Mouse (Mus musculus) kidney, adult 2 months (tissue): ENCODE data around the gene Zfp105. TPM values are rescaled to one million over a fixed set of nuclear protein-coding genes. Genes with fewer than 3 reads are reported as not detected.

Experiments used
- DNase-seq: peaks from one replicate; pipeline ENCODE4 v3.0.0; 2021
- H3K27ac ChIP-seq: fragments of 200-500 bp; 2 replicates; pipeline ENCODE4 v1.5.1; 2012; ENCODE audit warnings: low read depth, low read length, control low read depth, inconsistent platforms; ENCODE audit not compliant: insufficient read depth
- H3K27me3 ChIP-seq: fragments of 200-500 bp; replicated peaks from 2 replicates; pipeline ENCODE4 v1.6.1; 2012; ENCODE audit warnings: mild to moderate bottlenecking, moderate library complexity, low read length, inconsistent platforms; ENCODE audit not compliant: control insufficient read depth, insufficient read depth
- H3K36me3 ChIP-seq: fragments of 200-500 bp; 2 replicates; pipeline ENCODE4 v1.6.1; 2012; ENCODE audit warnings: mild to moderate bottlenecking, moderate library complexity, low read length, inconsistent platforms; ENCODE audit not compliant: control insufficient read depth, insufficient read depth
- H3K4me1 ChIP-seq: fragments of 200-500 bp; 2 replicates; pipeline ENCODE4 v1.6.1; 2011; ENCODE audit warnings: low read length; ENCODE audit not compliant: control insufficient read depth, insufficient read depth
- H3K4me3 ChIP-seq: fragments of 200-500 bp; 2 replicates; pipeline ENCODE4 v1.5.1; 2011; ENCODE audit warnings: mild to moderate bottlenecking, low read depth, low read length, control low read depth; ENCODE audit not compliant: insufficient read depth
- CTCF ChIP-seq: fragments of 200-500 bp; conservative IDR thresholded peaks from 2 replicates; pipeline ENCODE4 v1.5.1; 2011; ENCODE audit warnings: low read depth, mild to moderate bottlenecking, control low read depth, low read length, moderate library complexity, mixed read lengths; ENCODE audit not compliant: insufficient read depth, insufficient read length
- POLR2A ChIP-seq: fragments of 200-500 bp; IDR thresholded peaks from one replicate; pipeline ENCODE4 v1.6.1; 2011; ENCODE audit warnings: low read depth, low read length, control low read depth
- WGBS: fragments of 180-500 bp; shearing (Covaris S2); methylation state at CpG from one replicate; pipeline ENCODE4 v1.1.7; 2018; 5-methylcytosine and 5-hydroxymethylcytosine counted together
- polyA plus RNA-seq: library from polyadenylated mRNA; depleted of rRNA; stranded (reverse); fragments of >200 nt; gene quantifications from 2 replicates; pipeline ENCODE4 v1.2.3, GENCODE M21; 2012; rRNA removed

Gene Zfp105
- 0.67 and 0.91 TPM in 2 replicates for polyA plus RNA-seq

GRCm38 (mm10) chr9:122922936-122923381 is at the start of gene Zfp105:
Zfp105 (plus strand) TSS chr9:122923072.
- Histone ChIP-seq H3K36me3 (peaks cover 5% of the 10 kb centered on the region), H3K27me3 (no peaks in the 10 kb centered on the region; the same call in 1 of the 2 replicates), H3K27ac (no peak within 1 kb of the TSS), H3K4me1 (no peaks in the 10 kb centered on the region), H3K4me3 (peak within 1 kb of the TSS; percentile 60)
- no peak for TF ChIP-seq CTCF
- peak; percentile 70 for DNase-seq
- WGBS, result 1% methylated on average over 43 of the region's 43 CpGs

GRCm38 (mm10) chr9:122874653-122875052 is 48.2 kb upstream of the Zfp105 start:
- WGBS, result 56% methylated on average over 1 of the region's 1 CpGs
- no peak overlapping the region for H3K27ac ChIP-seq
- no peaks in the 10 kb centered on the region for H3K36me3 ChIP-seq
- no peaks in the 10 kb centered on the region; the same call in 1 of the 2 replicates for H3K4me1 ChIP-seq
- H3K27me3 ChIP-seq, result no peaks in the 10 kb centered on the region
- no peak for TF ChIP-seq CTCF
- TF ChIP-seq POLR2A, result no peak
- no peak overlapping the region for H3K4me3 ChIP-seq
- peak; percentile 52 for DNase-seq

- DNase-seq, result peak; percentile 40
- Histone ChIP-seq H3K27me3 (no peaks in the 10 kb centered on the region), H3K4me1 (no peaks in the 10 kb centered on the region; the same call in 1 of the 2 replicates), H3K4me3 (no peak overlapping the region), H3K27ac (no peak overlapping the region), H3K36me3 (no peaks in the 10 kb centered on the region)
- 92% methylated on average over 2 of the region's 2 CpGs for WGBS
- TF ChIP-seq CTCF (no peak), POLR2A (no peak)
These were observed 47.7 kb upstream of the Zfp105 start for GRCm38 (mm10) chr9:122875145-122875544.

- no peaks in the 10 kb centered on the region for H3K36me3 ChIP-seq
- 98% methylated on average over 3 of the region's 3 CpGs for WGBS
- TF ChIP-seq POLR2A, result no peak
- TF ChIP-seq CTCF, result no peak
- H3K4me1 ChIP-seq, result peaks cover 3% of the 10 kb centered on the region; the same call in 1 of the 2 replicates
- H3K4me3 ChIP-seq, result peak within 1 kb of the TSS; percentile 66; the same call in 1 of the 2 replicates
- no peak for DNase-seq
- H3K27ac ChIP-seq, result no peak within 1 kb of the TSS
- H3K27me3 ChIP-seq, result no peaks in the 10 kb centered on the region
These were observed 37.5 kb upstream of the Zfp105 start, which contains the start of gene Zkscan7 for GRCm38 (mm10) chr9:122885385-122885784. Zkscan7 (plus strand) TSS chr9:122885685.

GRCm38 (mm10) chr9:122886372-122887179 is 36.3 kb upstream of the Zfp105 start:
- WGBS, result 6% methylated on average over 54 of the region's 54 CpGs
- Histone ChIP-seq H3K27me3 (no peaks in the 10 kb centered on the region), H3K4me1 (peaks cover 3% of the 10 kb centered on the region; the same call in 1 of the 2 replicates), H3K36me3 (no peaks in the 10 kb centered on the region), H3K4me3 (peak overlapping the region; percentile 66), H3K27ac (peak overlapping the region; percentile 9; the same call in 1 of the 2 replicates)
- TF ChIP-seq CTCF (no peak), POLR2A (peak; percentile 27)
- DNase-seq, result peak; percentile 86

- H3K27me3 ChIP-seq, result no peaks in the 10 kb centered on the region
- peaks cover under 1% of the 10 kb centered on the region for H3K36me3 ChIP-seq
- no peak for DNase-seq
- WGBS, result 81% methylated on average over 2 of the region's 2 CpGs
- no peak for TF ChIP-seq POLR2A
- TF ChIP-seq CTCF, result no peak
- H3K27ac ChIP-seq, result no peak overlapping the region
- H3K4me3 ChIP-seq, result no peak overlapping the region
- H3K4me1 ChIP-seq, result no peaks in the 10 kb centered on the region; the same call in 1 of the 2 replicates
These were observed 21.8 kb upstream of the Zfp105 start for GRCm38 (mm10) chr9:122901047-122901446.
